Mouse (Mus musculus): Measurements from ENCODE around the gene Tomm7.
"Not testable (repeated sequence)": the region's sequence is repeated elsewhere in the genome, so short reads cannot be mapped to it uniquely, and the experiment has no call there.

Gene Tomm7

GRCm38 (mm10) chr5:23843674-23844530 lies at the start of gene Tomm7:
TSS of gene Tomm7 (minus strand) at chr5:23844161.
- DNase-seq, result peak; percentile 96 to 98

- DNase-seq, result no peak
Measured at GRCm38 (mm10) chr5:23893156-23893863, 49.3 kb upstream of the Tomm7 start.

- DNase-seq, result peak; percentile 89 to 90
Measured at GRCm38 (mm10) chr5:23890734-23891133, 46.8 kb upstream of the Tomm7 start.

GRCm38 (mm10) chr5:23889461-23889860 lies 45.5 kb upstream of the Tomm7 start:
- DNase-seq, result no peak

GRCm38 (mm10) chr5:23887111-23887510 lies 43.1 kb upstream of the Tomm7 start:
- DNase-seq, result no peak

GRCm38 (mm10) chr5:23874457-23874856 lies 30.5 kb upstream of the Tomm7 start:
- no peak for DNase-seq

- no peak for DNase-seq
Measured at GRCm38 (mm10) chr5:23872586-23872985, 28.6 kb upstream of the Tomm7 start.

GRCm38 (mm10) chr5:23871323-23871722 lies 27.4 kb upstream of the Tomm7 start:
- not testable (repeated sequence) for DNase-seq

- no peak for DNase-seq
Measured at GRCm38 (mm10) chr5:23865941-23866340, 22.0 kb upstream of the Tomm7 start.

- peak in 1 of 2 experiments; percentile 13 for DNase-seq
Measured at GRCm38 (mm10) chr5:23864054-23864965, 20.3 kb upstream of the Tomm7 start.

- DNase-seq, result peak in 1 of 2 experiments; percentile 10
Measured at GRCm38 (mm10) chr5:23863166-23864053, 19.4 kb upstream of the Tomm7 start.

GRCm38 (mm10) chr5:23862291-23862690 lies 18.3 kb upstream of the Tomm7 start:
- peak; percentile 87 to 89 for DNase-seq

GRCm38 (mm10) chr5:23861721-23862120 lies 17.8 kb upstream of the Tomm7 start:
- DNase-seq, result no peak

GRCm38 (mm10) chr5:23859896-23860295 lies 15.9 kb upstream of the Tomm7 start:
- DNase-seq, result no peak

- no peak for DNase-seq
Measured at GRCm38 (mm10) chr5:23859087-23859718, 15.2 kb upstream of the Tomm7 start.

GRCm38 (mm10) chr5:23858643-23859042 lies 14.7 kb upstream of the Tomm7 start:
- peak in 1 of 2 experiments; percentile 39 for DNase-seq

GRCm38 (mm10) chr5:23858001-23858400 lies 14.0 kb upstream of the Tomm7 start:
- DNase-seq, result no peak

GRCm38 (mm10) chr5:23857189-23857588 lies 13.2 kb upstream of the Tomm7 start:
- no peak for DNase-seq

GRCm38 (mm10) chr5:23856164-23856563 lies 12.2 kb upstream of the Tomm7 start:
- DNase-seq, result no peak

GRCm38 (mm10) chr5:23855484-23855883 lies 11.5 kb upstream of the Tomm7 start:
- no peak for DNase-seq

GRCm38 (mm10) chr5:23852916-23853315 lies 9.0 kb upstream of the Tomm7 start:
- DNase-seq, result peak; percentile 50 to 56
